Mouse (Mus musculus) frontal cortex, adult (tissue): ENCODE measurements at regions not wholly inside any gene's neighbourhood (a gene's known extent, or its start where the extent isn't known, plus 50 kb on each side); places are given as distances from the start of the nearest gene placed in this dataset.

Source experiments
- ATAC-seq: cut with Nextera tagmentation; 2 replicates; pipeline ENCODE4 v1.9.2; 2017; ENCODE audit warnings: mild to moderate bottlenecking, moderate library complexity, mixed read lengths; ENCODE audit not compliant: low TSS enrichment

GRCm38 (mm10) chr13:15929890-15930289 is 81.8 kb upstream of the Inhba start:
- ATAC-seq, result no peak

- no peak for ATAC-seq
Measured at GRCm38 (mm10) chr13:15931553-15932162, 80.0 kb upstream of the Inhba start.

GRCm38 (mm10) chr13:15935689-15936088 is 76.0 kb upstream of the Inhba start:
- no peak for ATAC-seq

- no peak for ATAC-seq
Measured at GRCm38 (mm10) chr13:15936109-15936508, 75.5 kb upstream of the Inhba start.

GRCm38 (mm10) chr13:15950143-15950542 is 61.5 kb upstream of the Inhba start:
- peak; percentile 57; the same call in 1 of the 2 replicates for ATAC-seq

DNA sequence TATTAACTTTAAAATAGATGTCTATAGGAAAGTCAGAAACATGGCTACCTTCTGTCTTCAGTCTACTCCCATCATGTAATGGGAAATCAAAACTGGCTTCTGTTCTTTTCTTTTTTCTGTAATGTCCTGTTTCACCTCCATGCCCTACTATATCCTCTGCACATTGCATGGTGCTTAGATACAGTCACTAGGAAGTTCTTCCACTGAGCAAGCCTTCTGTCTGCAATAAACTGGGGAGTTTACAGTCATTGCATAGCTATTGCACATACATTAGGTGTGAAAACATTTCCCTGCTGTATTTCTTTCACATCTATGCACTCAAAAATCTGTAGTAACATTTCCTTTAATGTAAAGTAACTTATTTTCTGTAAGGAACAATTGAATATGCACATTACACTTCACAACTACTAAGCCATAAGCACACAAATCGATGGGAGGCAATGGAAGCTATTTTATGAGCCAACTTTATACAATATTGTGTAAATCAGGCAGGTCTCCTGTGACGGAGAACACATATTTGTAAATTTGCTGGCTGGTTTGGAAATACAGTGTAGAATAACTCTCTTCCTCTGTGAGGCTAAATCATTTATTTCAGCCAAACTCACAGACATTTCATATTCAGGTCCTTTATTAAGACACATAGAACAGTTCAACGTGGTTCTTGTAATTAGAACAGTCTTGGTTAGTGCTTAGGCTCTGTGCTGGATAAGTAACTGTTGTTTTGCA is 60.6 kb upstream of the Inhba start:
- ATAC-seq, result no peak
